Mouse (Mus musculus) C2C12 (cell line): ENCODE measurements around the gene Txn1.

Source experiments
- CEBPB ChIP-seq: IDR thresholded peaks from one replicate; pipeline ENCODE4 v1.6.1; 2011; ENCODE audit warnings: low read depth, mild to moderate bottlenecking, control low read depth, moderate library complexity
- CTCF ChIP-seq: IDR thresholded peaks from one replicate; pipeline ENCODE4 v1.5.1; 2011; ENCODE audit not compliant: control insufficient read depth, insufficient read depth, insufficient read length
- USF1 ChIP-seq: IDR thresholded peaks from one replicate; pipeline ENCODE4 v1.6.1; 2011; ENCODE audit warnings: low read depth, mild to moderate bottlenecking, control low read depth, moderate library complexity

- TF ChIP-seq CTCF: no peak
- no peak for TF ChIP-seq USF1
- TF ChIP-seq CEBPB: no peak
These were observed 11.0 kb upstream of the Txn1 start for GRCm38 (mm10) chr4:57967195-57967594.
